Mouse (Mus musculus): ENCODE data around the gene Alkal2. TPM values are rescaled to one million over a fixed set of nuclear protein-coding genes. Genes with fewer than 3 reads are reported as not detected.
A peak's percentile ranks its signal among the peaks of the same experiment; 100 is the strongest.

The Alkal2 gene
- 0.27 and 0.47 TPM in 2 replicates for polyA plus RNA-seq (2016; fragmentation: Nextera tagmentation; extraction: Ambion mirVana)

- Histone ChIP-seq H3K27ac (replicated peaks) (no peak within 1 kb of the TSS), H3K9ac (replicated peaks) (peak within 1 kb of the TSS; percentile 52), H3K36me3 (no peaks in the 10 kb centered on the region), H3K27me3 (peaks cover 44% of the 10 kb centered on the region), H3K9me3 (no peaks in the 10 kb centered on the region), H3K4me1 (peaks cover 13% of the 10 kb centered on the region), H3K4me3 (peak within 1 kb of the TSS; percentile 57), H3K4me2 (replicated peaks) (peak within 1 kb of the TSS; percentile 100)
- peak; percentile 84 for ATAC-seq (ENCODE audit: low FRiP score, low read depth)
- under 1% methylated on average over 53 of the region's 58 CpGs for WGBS
Observed at GRCm38 (mm10) chr12:30883986-30884621, at the start of gene Alkal2. Gene Alkal2 (plus strand): TSS chr12:30884322.

GRCm38 (mm10) chr12:30848521-30848920 lies 35.6 kb upstream of the Alkal2 start:
- peaks cover 9% of the 10 kb centered on the region; the same call in 1 of the 2 replicates for H3K27me3 ChIP-seq
- peaks cover 3% of the 10 kb centered on the region; the same call in 1 of the 2 replicates for H3K4me1 ChIP-seq
- ATAC-seq (ENCODE audit: low FRiP score, low read depth) = no peak
- H3K27ac ChIP-seq (replicated peaks) = no peak overlapping the region
- 85% methylated on average over 1 of the region's 1 CpGs for WGBS
- no peak overlapping the region for H3K4me3 ChIP-seq
- no peak overlapping the region for H3K9ac ChIP-seq (replicated peaks)
- no peak overlapping the region for H3K4me2 ChIP-seq (replicated peaks)
- no peaks in the 10 kb centered on the region for H3K36me3 ChIP-seq
- no peaks in the 10 kb centered on the region for H3K9me3 ChIP-seq

GRCm38 (mm10) chr12:30850902-30851301 lies 33.2 kb upstream of the Alkal2 start:
- Histone ChIP-seq H3K4me2 (replicated peaks) (no peak overlapping the region), H3K36me3 (no peaks in the 10 kb centered on the region), H3K4me3 (no peak overlapping the region), H3K27ac (replicated peaks) (no peak overlapping the region), H3K4me1 (peaks cover 3% of the 10 kb centered on the region; the same call in 1 of the 2 replicates), H3K27me3 (peaks cover 9% of the 10 kb centered on the region; the same call in 1 of the 2 replicates), H3K9me3 (no peaks in the 10 kb centered on the region), H3K9ac (replicated peaks) (no peak overlapping the region)
- 38% methylated on average over 2 of the region's 2 CpGs for WGBS
- peak; percentile 27; the same call in 1 of the 2 replicates for ATAC-seq (ENCODE audit: low FRiP score, low read depth)

- no peak overlapping the region for H3K27ac ChIP-seq (replicated peaks)
- H3K9ac ChIP-seq (replicated peaks) = no peak overlapping the region
- WGBS = 88% methylated on average over 6 of the region's 6 CpGs
Observed at GRCm38 (mm10) chr12:30851871-30852270, 32.3 kb upstream of the Alkal2 start.

GRCm38 (mm10) chr12:30855442-30856159 lies 28.5 kb upstream of the Alkal2 start:
- H3K4me3 ChIP-seq = no peak overlapping the region
- H3K36me3 ChIP-seq = no peaks in the 10 kb centered on the region
- H3K4me2 ChIP-seq (replicated peaks) = no peak overlapping the region
- no peak overlapping the region for H3K27ac ChIP-seq (replicated peaks)
- H3K9me3 ChIP-seq = no peaks in the 10 kb centered on the region
- no peak overlapping the region for H3K9ac ChIP-seq (replicated peaks)
- H3K4me1 ChIP-seq = peaks cover 3% of the 10 kb centered on the region; the same call in 1 of the 2 replicates
- WGBS = 85% methylated on average over 6 of the region's 6 CpGs
- peaks cover 9% of the 10 kb centered on the region; the same call in 1 of the 2 replicates for H3K27me3 ChIP-seq
- no peak for ATAC-seq (ENCODE audit: low FRiP score, low read depth)

More at GRCm38 (mm10) chr12:30851871-30852270, 32.3 kb upstream of the Alkal2 start:
- Histone ChIP-seq H3K4me2 (replicated peaks) (no peak overlapping the region), H3K9me3 (no peaks in the 10 kb centered on the region), H3K36me3 (no peaks in the 10 kb centered on the region), H3K27me3 (peaks cover 9% of the 10 kb centered on the region; the same call in 1 of the 2 replicates), H3K4me3 (no peak overlapping the region), H3K4me1 (peaks cover 3% of the 10 kb centered on the region; the same call in 1 of the 2 replicates)
- ATAC-seq (ENCODE audit: low FRiP score, low read depth) = no peak

- 89% methylated on average over 5 of the region's 5 CpGs for WGBS
- H3K36me3 ChIP-seq = no peaks in the 10 kb centered on the region
Observed at GRCm38 (mm10) chr12:30856172-30856571, 27.9 kb upstream of the Alkal2 start.

GRCm38 (mm10) chr12:30864347-30864746 lies 19.8 kb upstream of the Alkal2 start:
- WGBS = 86% methylated on average over 2 of the region's 2 CpGs
- no peak for ATAC-seq (ENCODE audit: low FRiP score, low read depth)
- H3K9me3 ChIP-seq = no peaks in the 10 kb centered on the region
- H3K4me1 ChIP-seq = no peaks in the 10 kb centered on the region
- no peak overlapping the region for H3K4me3 ChIP-seq
- H3K9ac ChIP-seq (replicated peaks) = no peak overlapping the region
- H3K36me3 ChIP-seq = no peaks in the 10 kb centered on the region
- H3K27ac ChIP-seq (replicated peaks) = no peak overlapping the region
- H3K4me2 ChIP-seq (replicated peaks) = no peak overlapping the region
- H3K27me3 ChIP-seq = no peaks in the 10 kb centered on the region

More at GRCm38 (mm10) chr12:30856172-30856571, 27.9 kb upstream of the Alkal2 start:
- no peak for ATAC-seq (ENCODE audit: low FRiP score, low read depth)
- H3K4me3 ChIP-seq = no peak overlapping the region
- no peak overlapping the region for H3K4me2 ChIP-seq (replicated peaks)
- H3K9me3 ChIP-seq = no peaks in the 10 kb centered on the region
- no peak overlapping the region for H3K27ac ChIP-seq (replicated peaks)
- peaks cover 9% of the 10 kb centered on the region; the same call in 1 of the 2 replicates for H3K27me3 ChIP-seq
- H3K4me1 ChIP-seq = no peaks in the 10 kb centered on the region; the same call in 1 of the 2 replicates
- no peak overlapping the region for H3K9ac ChIP-seq (replicated peaks)

- Histone ChIP-seq H3K4me1 (no peaks in the 10 kb centered on the region), H3K36me3 (no peaks in the 10 kb centered on the region), H3K9ac (replicated peaks) (no peak overlapping the region), H3K4me2 (replicated peaks) (no peak overlapping the region), H3K4me3 (no peak overlapping the region), H3K27ac (replicated peaks) (no peak overlapping the region), H3K9me3 (no peaks in the 10 kb centered on the region), H3K27me3 (no peaks in the 10 kb centered on the region)
- 84% methylated on average over 4 of the region's 4 CpGs for WGBS
- ATAC-seq (ENCODE audit: low FRiP score, low read depth) = no peak
Observed at GRCm38 (mm10) chr12:30865781-30866180, 18.3 kb upstream of the Alkal2 start.

- 74% methylated on average over 6 of the region's 6 CpGs for WGBS
- no peaks in the 10 kb centered on the region for H3K36me3 ChIP-seq
Observed at GRCm38 (mm10) chr12:30879447-30879846, 4.7 kb upstream of the Alkal2 start.

GRCm38 (mm10) chr12:30883592-30883985 lies 533 bp upstream of the Alkal2 start:
- Histone ChIP-seq H3K9me3 (no peaks in the 10 kb centered on the region), H3K4me1 (peaks cover 13% of the 10 kb centered on the region), H3K36me3 (no peaks in the 10 kb centered on the region), H3K4me2 (replicated peaks) (peak overlapping the region; percentile 100), H3K27me3 (peaks cover 44% of the 10 kb centered on the region), H3K27ac (replicated peaks) (no peak overlapping the region), H3K9ac (replicated peaks) (peak overlapping the region; percentile 52), H3K4me3 (peak overlapping the region; percentile 57)
- WGBS = 17% methylated on average over 4 of the region's 4 CpGs
- no peak for ATAC-seq (ENCODE audit: low FRiP score, low read depth)

More at GRCm38 (mm10) chr12:30879447-30879846, 4.7 kb upstream of the Alkal2 start:
- H3K9ac ChIP-seq (replicated peaks) = no peak overlapping the region
- no peak overlapping the region for H3K4me3 ChIP-seq
- peaks cover 8% of the 10 kb centered on the region; the same call in 1 of the 2 replicates for H3K4me1 ChIP-seq
- ATAC-seq (ENCODE audit: low FRiP score, low read depth) = no peak
- H3K4me2 ChIP-seq (replicated peaks) = no peak overlapping the region
- no peaks in the 10 kb centered on the region for H3K9me3 ChIP-seq
- no peak overlapping the region for H3K27ac ChIP-seq (replicated peaks)
- H3K27me3 ChIP-seq = peaks cover 24% of the 10 kb centered on the region

GRCm38 (mm10) chr12:30884622-30885230 lies 604 bp downstream of the Alkal2 start:
- peak overlapping the region; percentile 52 for H3K9ac ChIP-seq (replicated peaks)
- peak; percentile 71; the same call in 1 of the 2 replicates for ATAC-seq (ENCODE audit: low FRiP score, low read depth)
- H3K4me3 ChIP-seq = peak overlapping the region; percentile 57
- peak overlapping the region; percentile 100 for H3K4me2 ChIP-seq (replicated peaks)
- H3K27me3 ChIP-seq = peaks cover 44% of the 10 kb centered on the region
- peaks cover 13% of the 10 kb centered on the region for H3K4me1 ChIP-seq
- H3K36me3 ChIP-seq = no peaks in the 10 kb centered on the region
- 8% methylated on average over 39 of the region's 39 CpGs for WGBS
- no peak overlapping the region for H3K27ac ChIP-seq (replicated peaks)
- no peaks in the 10 kb centered on the region for H3K9me3 ChIP-seq

Measured in midbrain, embryonic 12.5 days (tissue).